Mouse (Mus musculus) cortical plate, adult 2 months (tissue): ENCODE measurements around the gene Mlst8.

Experiments used
- CTCF ChIP-seq: fragments of 200-500 bp; IDR thresholded peaks from 2 replicates; pipeline ENCODE4 v1.5.1; 2011; ENCODE audit warnings: mild to moderate bottlenecking, control low read depth, low read length; ENCODE audit not compliant: insufficient read depth; ENCODE audit errors: extremely low read depth
- POLR2A ChIP-seq: fragments of 200-500 bp; IDR thresholded peaks from 2 replicates; pipeline ENCODE4 v1.6.1; 2011; ENCODE audit warnings: mild to moderate bottlenecking, low read length, control low read depth; ENCODE audit not compliant: insufficient read depth; ENCODE audit errors: extremely low read depth

DNA sequence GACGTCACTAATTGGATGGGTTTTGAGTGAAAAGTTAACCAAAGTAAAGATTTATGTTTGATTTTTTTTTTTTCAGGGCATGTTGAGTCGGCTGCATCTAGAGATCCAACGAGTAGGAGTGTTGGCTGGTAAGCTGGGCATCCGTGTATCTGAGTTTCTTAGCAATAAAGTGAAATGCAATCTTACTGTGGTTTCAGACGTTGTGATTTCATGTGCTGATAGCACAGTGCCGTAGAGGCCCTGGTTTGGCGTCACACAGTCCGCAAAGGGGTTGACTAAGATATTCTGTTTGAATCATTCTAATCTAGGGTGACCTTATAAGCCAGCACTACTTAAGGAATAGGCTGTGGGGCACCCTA lies 49.7 kb upstream of the Mlst8 start:
- TF ChIP-seq CTCF (no peak), POLR2A (no peak)
